Mouse (Mus musculus) neural tube, embryonic 14.5 days (tissue): ENCODE results near the gene Nup98. TPM values are rescaled to one million over a fixed set of nuclear protein-coding genes. Genes with fewer than 3 reads are reported as not detected.

ENCODE experiments used
- ATAC-seq: fragments of 200-750 bp; cut with Nextera tagmentation; 2 replicates; pipeline ENCODE4 v1.8.0; 2017; ENCODE audit warnings: low read depth, mild to moderate bottlenecking, moderate TSS enrichment, moderate library complexity
- H3K27ac ChIP-seq: fragments of 300-500 bp; sonication (generic); 2 replicates; pipeline ENCODE4 v1.5.1; 2014; ENCODE audit warnings: low read depth, mild to moderate bottlenecking, control low read depth, low read length, moderate library complexity, mixed read lengths
- H3K27me3 ChIP-seq: fragments of 300-500 bp; sonication (generic); 2 replicates; pipeline ENCODE4 v1.6.1; 2014; ENCODE audit warnings: low read length; ENCODE audit not compliant: control insufficient read depth, insufficient read depth
- H3K36me3 ChIP-seq: fragments of 300-500 bp; sonication (generic); 2 replicates; pipeline ENCODE4 v1.6.1; 2014; ENCODE audit warnings: low read length, mixed read lengths; ENCODE audit not compliant: control insufficient read depth, insufficient read depth
- H3K4me1 ChIP-seq: fragments of 300-500 bp; sonication (generic); 2 replicates; pipeline ENCODE4 v1.6.1; 2014; ENCODE audit warnings: low read length; ENCODE audit not compliant: control insufficient read depth, insufficient read depth
- H3K4me2 ChIP-seq: fragments of 300-500 bp; sonication (generic); 2 replicates; pipeline ENCODE4 v1.6.1; 2014; ENCODE audit warnings: mild to moderate bottlenecking, low read depth, low read length, control low read depth
- H3K4me3 ChIP-seq: fragments of 300-500 bp; sonication (generic); 2 replicates; pipeline ENCODE4 v1.5.1; 2014; ENCODE audit warnings: low read depth, low read length, control low read depth, mixed read lengths
- H3K9ac ChIP-seq: fragments of 300-500 bp; sonication (generic); replicated peaks from 2 replicates; pipeline ENCODE4 v1.6.1; 2014; ENCODE audit warnings: low read depth, mild to moderate bottlenecking, control low read depth, low read length, mixed read lengths
- H3K9me3 ChIP-seq: fragments of 300-500 bp; sonication (generic); 2 replicates; pipeline ENCODE4 v1.6.1; 2016; ENCODE audit warnings: low read length; ENCODE audit not compliant: control insufficient read depth
- WGBS: fragments of 180-500 bp; shearing (Covaris S2); extraction: QIAGEN DNeasy Blood & Tissue Kit; methylation state at CpG from one replicate; pipeline ENCODE4 v1.1.7; 2014; 5-methylcytosine and 5-hydroxymethylcytosine counted together
- polyA plus RNA-seq: library from polyadenylated mRNA; unstranded; fragments of >200 nt; fragmentation: Nextera tagmentation; extraction: Ambion mirVana; gene quantifications from 2 replicates; pipeline ENCODE4 v1.2.1, GENCODE M21; 2014

Gene Nup98
- polyA plus RNA-seq, 1 experiment from 2014 or later = 26.8 TPM

GRCm38 (mm10) chr7:102222830-102223556 lies 13.0 kb upstream of the Nup98 start:
- no peaks in the 10 kb centered on the region for H3K27me3 ChIP-seq
- no peaks in the 10 kb centered on the region for H3K36me3 ChIP-seq
- H3K27ac ChIP-seq = peak overlapping the region; percentile 52
- H3K4me3 ChIP-seq = peak overlapping the region; percentile 61
- peak overlapping the region; percentile 77 for H3K4me2 ChIP-seq
- H3K9me3 ChIP-seq = no peaks in the 10 kb centered on the region
- no peaks in the 10 kb centered on the region for H3K4me1 ChIP-seq
- ATAC-seq = peak; percentile 85
- WGBS = 2% methylated on average over 30 of the region's 31 CpGs
- peak overlapping the region; percentile 73 for H3K9ac ChIP-seq

- no peaks in the 10 kb centered on the region for H3K9me3 ChIP-seq
- WGBS = under 1% methylated on average over 9 of the region's 13 CpGs
- no peaks in the 10 kb centered on the region for H3K4me1 ChIP-seq
- peak; percentile 80 for ATAC-seq
- peak overlapping the region; percentile 73; the same call in 1 of the 2 replicates for H3K9ac ChIP-seq
- H3K36me3 ChIP-seq = no peaks in the 10 kb centered on the region
- H3K4me3 ChIP-seq = peak overlapping the region; percentile 61
- no peak overlapping the region for H3K27ac ChIP-seq
- H3K27me3 ChIP-seq = no peaks in the 10 kb centered on the region
- H3K4me2 ChIP-seq = peak overlapping the region; percentile 77
Observed at GRCm38 (mm10) chr7:102222336-102222735, 12.4 kb upstream of the Nup98 start.

- peak overlapping the region; percentile 77 for H3K4me2 ChIP-seq
- H3K4me1 ChIP-seq = no peaks in the 10 kb centered on the region
- 61% methylated on average over 1 of the region's 1 CpGs for WGBS
- H3K9ac ChIP-seq = no peak overlapping the region
- no peaks in the 10 kb centered on the region for H3K27me3 ChIP-seq
- H3K36me3 ChIP-seq = no peaks in the 10 kb centered on the region
- peak; percentile 19 for ATAC-seq
- H3K9me3 ChIP-seq = no peaks in the 10 kb centered on the region
- no peak overlapping the region for H3K27ac ChIP-seq
- H3K4me3 ChIP-seq = no peak overlapping the region
Observed at GRCm38 (mm10) chr7:102221899-102222298, 11.9 kb upstream of the Nup98 start.

- Histone ChIP-seq H3K4me1 (peaks cover 7% of the 10 kb centered on the region), H3K36me3 (no peaks in the 10 kb centered on the region), H3K9me3 (no peaks in the 10 kb centered on the region), H3K4me2 (peak overlapping the region; percentile 63), H3K27ac (peak overlapping the region; percentile 85), H3K4me3 (peak overlapping the region; percentile 36), H3K27me3 (no peaks in the 10 kb centered on the region), H3K9ac (peak overlapping the region; percentile 29)
- WGBS = 64% methylated on average over 3 of the region's 3 CpGs
- no peak for ATAC-seq
Observed at GRCm38 (mm10) chr7:102211071-102211470, 1.1 kb upstream of the Nup98 start.

- H3K27ac ChIP-seq = no peak overlapping the region; the same call in 1 of the 2 replicates
- H3K9ac ChIP-seq = peak overlapping the region; percentile 83
- no peaks in the 10 kb centered on the region for H3K9me3 ChIP-seq
- H3K4me1 ChIP-seq = peaks cover 7% of the 10 kb centered on the region
- 58% methylated on average over 4 of the region's 4 CpGs for WGBS
- H3K27me3 ChIP-seq = no peaks in the 10 kb centered on the region
- H3K36me3 ChIP-seq = no peaks in the 10 kb centered on the region
- H3K4me2 ChIP-seq = peak overlapping the region; percentile 86
- no peak for ATAC-seq
- peak overlapping the region; percentile 78 for H3K4me3 ChIP-seq
Observed at GRCm38 (mm10) chr7:102208806-102209363, 1.1 kb downstream of the Nup98 start.

GRCm38 (mm10) chr7:102205646-102206045 lies 4.3 kb downstream of the Nup98 start:
- H3K9ac ChIP-seq = no peak overlapping the region
- no peaks in the 10 kb centered on the region for H3K27me3 ChIP-seq
- no peak overlapping the region for H3K4me2 ChIP-seq
- H3K27ac ChIP-seq = no peak overlapping the region
- peaks cover 7% of the 10 kb centered on the region for H3K4me1 ChIP-seq
- ATAC-seq = no peak
- 83% methylated on average over 1 of the region's 1 CpGs for WGBS
- H3K9me3 ChIP-seq = no peaks in the 10 kb centered on the region
- no peak overlapping the region for H3K4me3 ChIP-seq
- no peaks in the 10 kb centered on the region for H3K36me3 ChIP-seq

GRCm38 (mm10) chr7:102204296-102204857 lies 5.6 kb downstream of the Nup98 start:
- peaks cover 7% of the 10 kb centered on the region for H3K4me1 ChIP-seq
- no peak overlapping the region for H3K4me3 ChIP-seq
- H3K36me3 ChIP-seq = no peaks in the 10 kb centered on the region
- H3K27ac ChIP-seq = no peak overlapping the region
- no peak overlapping the region for H3K4me2 ChIP-seq
- no peaks in the 10 kb centered on the region for H3K27me3 ChIP-seq
- no peaks in the 10 kb centered on the region for H3K9me3 ChIP-seq
- 87% methylated on average over 3 of the region's 3 CpGs for WGBS
- ATAC-seq = no peak
- no peak overlapping the region for H3K9ac ChIP-seq

GRCm38 (mm10) chr7:102200996-102201785 lies 8.8 kb downstream of the Nup98 start:
- Histone ChIP-seq H3K9ac (no peak overlapping the region), H3K27ac (no peak overlapping the region), H3K9me3 (no peaks in the 10 kb centered on the region), H3K36me3 (no peaks in the 10 kb centered on the region), H3K4me3 (no peak overlapping the region), H3K4me1 (no peaks in the 10 kb centered on the region), H3K27me3 (no peaks in the 10 kb centered on the region), H3K4me2 (no peak overlapping the region)
- ATAC-seq = no peak
